Mouse (Mus musculus): ENCODE measurements around the gene Vps45. TPM values are rescaled to one million over a fixed set of nuclear protein-coding genes. Genes with fewer than 3 reads are reported as not detected.
A peak's percentile ranks its signal among the peaks of the same experiment; 100 is the strongest.
"Not testable (repeated sequence)": the region's sequence is repeated elsewhere in the genome, so short reads cannot be mapped to it uniquely, and the experiment has no call there.

Gene Vps45
- polyA plus RNA-seq, 1 experiment from 2014 or later: 46.4 TPM

GRCm38 (mm10) chr3:95972251-95972872, 85.9 kb downstream of the Vps45 start:
- WGBS: 78% methylated on average over 12 of the region's 12 CpGs
- DNase-seq: no peak
- peak overlapping the region; percentile 44; the same call in 1 of the 2 replicates for H3K9ac ChIP-seq (replicated peaks; ENCODE audit: low read length)
- peak overlapping the region; percentile 59 for H3K4me2 ChIP-seq (ENCODE audit: low read length)
- no peaks in the 10 kb centered on the region for H3K36me3 ChIP-seq (ENCODE audit: control insufficient read depth, insufficient read depth, low read length)
- peak overlapping the region; percentile 74 for H3K27ac ChIP-seq (replicated peaks; ENCODE audit: low read depth, low read length)
- ATAC-seq (ENCODE audit: low FRiP score, low TSS enrichment): no peak; the same call in 1 of the 2 replicates
- H3K27me3 ChIP-seq (ENCODE audit: control insufficient read depth, insufficient read depth, low read length): no peaks in the 10 kb centered on the region
- H3K9me3 ChIP-seq (ENCODE audit: control insufficient read depth, low read length): no peaks in the 10 kb centered on the region
- peak overlapping the region; percentile 26 for H3K4me3 ChIP-seq (replicated peaks; ENCODE audit: low read depth, low read length)
- peaks cover 16% of the 10 kb centered on the region for H3K4me1 ChIP-seq (ENCODE audit: control insufficient read depth, insufficient read depth, low read length)

- H3K27me3 ChIP-seq (ENCODE audit: control insufficient read depth, insufficient read depth, low read length); DNase-seq; H3K36me3 ChIP-seq (ENCODE audit: control insufficient read depth, insufficient read depth, low read length); H3K4me3 ChIP-seq (replicated peaks; ENCODE audit: low read depth, low read length); H3K27ac ChIP-seq (replicated peaks; ENCODE audit: low read depth, low read length); H3K9me3 ChIP-seq (ENCODE audit: control insufficient read depth, low read length); H3K4me2 ChIP-seq (ENCODE audit: low read length); H3K9ac ChIP-seq (replicated peaks; ENCODE audit: low read length); ATAC-seq (ENCODE audit: low FRiP score, low TSS enrichment): not testable (repeated sequence)
- WGBS: 56% methylated on average over 5 of the region's 7 CpGs
- peaks cover 16% of the 10 kb centered on the region for H3K4me1 ChIP-seq (ENCODE audit: control insufficient read depth, insufficient read depth, low read length)
Observed at GRCm38 (mm10) chr3:95970661-95971060, 87.6 kb downstream of the Vps45 start.

GRCm38 (mm10) chr3:95969277-95969676, 89.0 kb downstream of the Vps45 start:
- H3K4me1 ChIP-seq (ENCODE audit: control insufficient read depth, insufficient read depth, low read length): peaks cover 16% of the 10 kb centered on the region
- no peaks in the 10 kb centered on the region for H3K9me3 ChIP-seq (ENCODE audit: control insufficient read depth, low read length)
- H3K4me3 ChIP-seq (replicated peaks; ENCODE audit: low read depth, low read length): no peak overlapping the region
- no peaks in the 10 kb centered on the region for H3K36me3 ChIP-seq (ENCODE audit: control insufficient read depth, insufficient read depth, low read length)
- ATAC-seq (ENCODE audit: low FRiP score, low TSS enrichment) (no peak), DNase-seq (no peak)
- H3K27me3 ChIP-seq (ENCODE audit: control insufficient read depth, insufficient read depth, low read length): no peaks in the 10 kb centered on the region
- H3K4me2 ChIP-seq (ENCODE audit: low read length): no peak overlapping the region
- no peak overlapping the region for H3K9ac ChIP-seq (replicated peaks; ENCODE audit: low read length)
- H3K27ac ChIP-seq (replicated peaks; ENCODE audit: low read depth, low read length): no peak overlapping the region
- WGBS: 85% methylated on average over 1 of the region's 1 CpGs

GRCm38 (mm10) chr3:95965518-95966451, 92.5 kb downstream of the Vps45 start:
- Histone ChIP-seq H3K4me1 (ENCODE audit: control insufficient read depth, insufficient read depth, low read length) (no peaks in the 10 kb centered on the region), H3K4me3 (replicated peaks; ENCODE audit: low read depth, low read length) (no peak overlapping the region), H3K4me2 (ENCODE audit: low read length) (peak overlapping the region; percentile 45), H3K9me3 (ENCODE audit: control insufficient read depth, low read length) (no peaks in the 10 kb centered on the region), H3K36me3 (ENCODE audit: control insufficient read depth, insufficient read depth, low read length) (no peaks in the 10 kb centered on the region), H3K27ac (replicated peaks; ENCODE audit: low read depth, low read length) (no peak overlapping the region), H3K9ac (replicated peaks; ENCODE audit: low read length) (no peak overlapping the region), H3K27me3 (ENCODE audit: control insufficient read depth, insufficient read depth, low read length) (no peaks in the 10 kb centered on the region)
- DNase-seq (peak; percentile 84), ATAC-seq (ENCODE audit: low FRiP score, low TSS enrichment) (no peak)
- WGBS: 16% methylated on average over 7 of the region's 7 CpGs

- no peak for ATAC-seq (ENCODE audit: low FRiP score, low TSS enrichment)
- Histone ChIP-seq H3K27me3 (ENCODE audit: control insufficient read depth, insufficient read depth, low read length) (no peaks in the 10 kb centered on the region), H3K27ac (replicated peaks; ENCODE audit: low read depth, low read length) (no peak overlapping the region), H3K36me3 (ENCODE audit: control insufficient read depth, insufficient read depth, low read length) (no peaks in the 10 kb centered on the region), H3K4me3 (replicated peaks; ENCODE audit: low read depth, low read length) (no peak overlapping the region), H3K4me1 (ENCODE audit: control insufficient read depth, insufficient read depth, low read length) (no peaks in the 10 kb centered on the region), H3K9me3 (ENCODE audit: control insufficient read depth, low read length) (no peaks in the 10 kb centered on the region), H3K9ac (replicated peaks; ENCODE audit: low read length) (no peak overlapping the region), H3K4me2 (ENCODE audit: low read length) (no peak overlapping the region)
- DNase-seq: peak; percentile 63
- 43% methylated on average over 4 of the region's 4 CpGs for WGBS
Observed at GRCm38 (mm10) chr3:95963681-95964080, 94.6 kb downstream of the Vps45 start.

GRCm38 (mm10) chr3:95963230-95963629, 95.0 kb downstream of the Vps45 start:
- WGBS: 36% methylated on average over 2 of the region's 2 CpGs

GRCm38 (mm10) chr3:95962182-95962581, 96.1 kb downstream of the Vps45 start:
- not testable (repeated sequence) for H3K9ac ChIP-seq (replicated peaks; ENCODE audit: low read length); H3K4me3 ChIP-seq (replicated peaks; ENCODE audit: low read depth, low read length); H3K4me2 ChIP-seq (ENCODE audit: low read length); DNase-seq; H3K4me1 ChIP-seq (ENCODE audit: control insufficient read depth, insufficient read depth, low read length); H3K36me3 ChIP-seq (ENCODE audit: control insufficient read depth, insufficient read depth, low read length); ATAC-seq (ENCODE audit: low FRiP score, low TSS enrichment); H3K27ac ChIP-seq (replicated peaks; ENCODE audit: low read depth, low read length); H3K27me3 ChIP-seq (ENCODE audit: control insufficient read depth, insufficient read depth, low read length); H3K9me3 ChIP-seq (ENCODE audit: control insufficient read depth, low read length)
- WGBS: 87% methylated on average over 8 of the region's 8 CpGs

More at GRCm38 (mm10) chr3:95963230-95963629, 95.0 kb downstream of the Vps45 start:
- ATAC-seq (ENCODE audit: low FRiP score, low TSS enrichment): no peak
- H3K4me2 ChIP-seq (ENCODE audit: low read length): no peak overlapping the region
- no peak overlapping the region for H3K9ac ChIP-seq (replicated peaks; ENCODE audit: low read length)
- no peak for DNase-seq
- H3K9me3 ChIP-seq (ENCODE audit: control insufficient read depth, low read length): no peaks in the 10 kb centered on the region
- no peak overlapping the region for H3K4me3 ChIP-seq (replicated peaks; ENCODE audit: low read depth, low read length)
- H3K36me3 ChIP-seq (ENCODE audit: control insufficient read depth, insufficient read depth, low read length): no peaks in the 10 kb centered on the region
- no peak overlapping the region for H3K27ac ChIP-seq (replicated peaks; ENCODE audit: low read depth, low read length)
- H3K4me1 ChIP-seq (ENCODE audit: control insufficient read depth, insufficient read depth, low read length): no peaks in the 10 kb centered on the region
- no peaks in the 10 kb centered on the region for H3K27me3 ChIP-seq (ENCODE audit: control insufficient read depth, insufficient read depth, low read length)

- H3K9me3 ChIP-seq (ENCODE audit: control insufficient read depth, low read length): no peaks in the 10 kb centered on the region
- H3K27me3 ChIP-seq (ENCODE audit: control insufficient read depth, insufficient read depth, low read length): no peaks in the 10 kb centered on the region
- H3K4me2 ChIP-seq (ENCODE audit: low read length): no peak overlapping the region
- H3K36me3 ChIP-seq (ENCODE audit: control insufficient read depth, insufficient read depth, low read length): no peaks in the 10 kb centered on the region
- no peak overlapping the region for H3K27ac ChIP-seq (replicated peaks; ENCODE audit: low read depth, low read length)
- no peak overlapping the region for H3K4me3 ChIP-seq (replicated peaks; ENCODE audit: low read depth, low read length)
- no peak for ATAC-seq (ENCODE audit: low FRiP score, low TSS enrichment)
- WGBS: 89% methylated on average over 1 of the region's 1 CpGs
- DNase-seq: no peak
- no peaks in the 10 kb centered on the region for H3K4me1 ChIP-seq (ENCODE audit: control insufficient read depth, insufficient read depth, low read length)
- H3K9ac ChIP-seq (replicated peaks; ENCODE audit: low read length): no peak overlapping the region
Observed at GRCm38 (mm10) chr3:95959807-95960206, 98.5 kb downstream of the Vps45 start.
